Mouse (Mus musculus): ENCODE measurements around the gene Sdhb. TPM values are rescaled to one million over a fixed set of nuclear protein-coding genes. Genes with fewer than 3 reads are reported as not detected.

Sdhb gene
- polyA plus RNA-seq, 1 experiment from 2014 or later: 807 TPM

GRCm38 (mm10) chr4:140995811-140996210 is 34.8 kb downstream of the Sdhb start:
- H3K27me3 ChIP-seq (replicated peaks): no peaks in the 10 kb centered on the region
- ATAC-seq (ENCODE audit: extremely low read depth, insufficient number of reproducible peaks, low FRiP score, low TSS enrichment): no peak
- H3K4me2 ChIP-seq: no peak overlapping the region
- H3K36me3 ChIP-seq: peaks cover 87% of the 10 kb centered on the region
- no peaks in the 10 kb centered on the region for H3K4me1 ChIP-seq
- H3K27ac ChIP-seq (replicated peaks): no peak overlapping the region
- no peak overlapping the region for H3K9ac ChIP-seq
- no peaks in the 10 kb centered on the region for H3K9me3 ChIP-seq
- H3K4me3 ChIP-seq: no peak overlapping the region
- WGBS: 89% methylated on average over 8 of the region's 8 CpGs

GRCm38 (mm10) chr4:140996812-140997211 is 35.8 kb downstream of the Sdhb start:
- Histone ChIP-seq H3K27ac (replicated peaks) (no peak overlapping the region), H3K9me3 (no peaks in the 10 kb centered on the region), H3K36me3 (peaks cover 97% of the 10 kb centered on the region), H3K4me2 (no peak overlapping the region), H3K4me3 (no peak overlapping the region), H3K9ac (no peak overlapping the region), H3K4me1 (no peaks in the 10 kb centered on the region), H3K27me3 (replicated peaks) (no peaks in the 10 kb centered on the region)
- WGBS: 87% methylated on average over 9 of the region's 9 CpGs
- ATAC-seq (ENCODE audit: extremely low read depth, insufficient number of reproducible peaks, low FRiP score, low TSS enrichment): no peak

GRCm38 (mm10) chr4:141005983-141006382 is 45.0 kb downstream of the Sdhb start:
- peaks cover 68% of the 10 kb centered on the region for H3K36me3 ChIP-seq
- no peak for ATAC-seq (ENCODE audit: extremely low read depth, insufficient number of reproducible peaks, low FRiP score, low TSS enrichment)
- H3K4me3 ChIP-seq: no peak overlapping the region
- H3K4me1 ChIP-seq: peaks cover 8% of the 10 kb centered on the region
- H3K27me3 ChIP-seq (replicated peaks): no peaks in the 10 kb centered on the region
- H3K9ac ChIP-seq: no peak overlapping the region
- WGBS: 79% methylated on average over 13 of the region's 13 CpGs
- H3K9me3 ChIP-seq: no peaks in the 10 kb centered on the region
- H3K4me2 ChIP-seq: no peak overlapping the region
- H3K27ac ChIP-seq (replicated peaks): no peak overlapping the region

GRCm38 (mm10) chr4:141008028-141008427 is 47.0 kb downstream of the Sdhb start:
- H3K27ac ChIP-seq (replicated peaks): no peak overlapping the region; the same call in 1 of the 2 replicates
- H3K4me1 ChIP-seq: peaks cover 26% of the 10 kb centered on the region
- H3K4me3 ChIP-seq: no peak overlapping the region
- H3K27me3 ChIP-seq (replicated peaks): no peaks in the 10 kb centered on the region
- no peaks in the 10 kb centered on the region for H3K9me3 ChIP-seq
- no peak for ATAC-seq (ENCODE audit: extremely low read depth, insufficient number of reproducible peaks, low FRiP score, low TSS enrichment)
- WGBS: 68% methylated on average over 8 of the region's 8 CpGs
- no peak overlapping the region for H3K9ac ChIP-seq
- peaks cover 52% of the 10 kb centered on the region for H3K36me3 ChIP-seq
- H3K4me2 ChIP-seq: no peak overlapping the region

GRCm38 (mm10) chr4:141010118-141010517 is 49.1 kb downstream of the Sdhb start, which contains the start of gene Mfap2:
Gene Mfap2 (plus strand): TSS chr4:141010418.
- Histone ChIP-seq H3K4me3 (peak within 1 kb of the TSS; percentile 78), H3K9me3 (no peaks in the 10 kb centered on the region), H3K4me1 (peaks cover 33% of the 10 kb centered on the region), H3K36me3 (peaks cover 52% of the 10 kb centered on the region), H3K27me3 (replicated peaks) (no peaks in the 10 kb centered on the region), H3K27ac (replicated peaks) (peak within 1 kb of the TSS; percentile 79), H3K9ac (peak within 1 kb of the TSS; percentile 89), H3K4me2 (peak within 1 kb of the TSS; percentile 76)
- ATAC-seq (ENCODE audit: extremely low read depth, insufficient number of reproducible peaks, low FRiP score, low TSS enrichment): no peak
- WGBS: 15% methylated on average over 7 of the region's 7 CpGs

GRCm38 (mm10) chr4:141010526-141010925 is 49.5 kb downstream of the Sdhb start:
- Histone ChIP-seq H3K4me1 (peaks cover 37% of the 10 kb centered on the region), H3K36me3 (peaks cover 52% of the 10 kb centered on the region), H3K4me2 (peak overlapping the region; percentile 76), H3K9me3 (no peaks in the 10 kb centered on the region), H3K27ac (replicated peaks) (peak overlapping the region; percentile 79), H3K9ac (peak overlapping the region; percentile 89), H3K27me3 (replicated peaks) (no peaks in the 10 kb centered on the region), H3K4me3 (peak overlapping the region; percentile 78)
- WGBS: 1% methylated on average over 25 of the region's 26 CpGs
- no peak for ATAC-seq (ENCODE audit: extremely low read depth, insufficient number of reproducible peaks, low FRiP score, low TSS enrichment)

- under 1% methylated on average over 17 of the region's 17 CpGs for WGBS
- peaks cover 52% of the 10 kb centered on the region for H3K36me3 ChIP-seq
- no peak for ATAC-seq (ENCODE audit: extremely low read depth, insufficient number of reproducible peaks, low FRiP score, low TSS enrichment)
Observed at GRCm38 (mm10) chr4:141010941-141011429, 50.0 kb downstream of the Sdhb start.

GRCm38 (mm10) chr4:141011556-141012328 is 50.7 kb downstream of the Sdhb start:
- peak overlapping the region; percentile 89 for H3K9ac ChIP-seq
- no peak for ATAC-seq (ENCODE audit: extremely low read depth, insufficient number of reproducible peaks, low FRiP score, low TSS enrichment)
- H3K27ac ChIP-seq (replicated peaks): peak overlapping the region; percentile 79
- no peaks in the 10 kb centered on the region for H3K27me3 ChIP-seq (replicated peaks)
- no peaks in the 10 kb centered on the region for H3K9me3 ChIP-seq
- 46% methylated on average over 14 of the region's 14 CpGs for WGBS
- peak overlapping the region; percentile 76 for H3K4me2 ChIP-seq
- H3K36me3 ChIP-seq: peaks cover 50% of the 10 kb centered on the region
- H3K4me1 ChIP-seq: peaks cover 49% of the 10 kb centered on the region
- H3K4me3 ChIP-seq: peak overlapping the region; percentile 78

More at GRCm38 (mm10) chr4:141010941-141011429, 50.0 kb downstream of the Sdhb start:
- Histone ChIP-seq H3K4me1 (peaks cover 41% of the 10 kb centered on the region), H3K4me2 (peak overlapping the region; percentile 76), H3K27ac (replicated peaks) (peak overlapping the region; percentile 79), H3K4me3 (peak overlapping the region; percentile 78), H3K27me3 (replicated peaks) (no peaks in the 10 kb centered on the region), H3K9ac (peak overlapping the region; percentile 89), H3K9me3 (no peaks in the 10 kb centered on the region)

GRCm38 (mm10) chr4:141012558-141012957 is 51.6 kb downstream of the Sdhb start:
- Histone ChIP-seq H3K4me3 (peak overlapping the region; percentile 78; the same call in 1 of the 2 replicates), H3K9me3 (no peaks in the 10 kb centered on the region), H3K9ac (peak overlapping the region; percentile 89; the same call in 1 of the 2 replicates), H3K27ac (replicated peaks) (0 out of 2 replicates have a peak overlapping the region, but pooled peaks have one; percentile 79), H3K27me3 (replicated peaks) (no peaks in the 10 kb centered on the region), H3K4me2 (peak overlapping the region; percentile 76), H3K4me1 (peaks cover 57% of the 10 kb centered on the region), H3K36me3 (peaks cover 44% of the 10 kb centered on the region)
- ATAC-seq (ENCODE audit: extremely low read depth, insufficient number of reproducible peaks, low FRiP score, low TSS enrichment): no peak
- WGBS: 75% methylated on average over 10 of the region's 10 CpGs

GRCm38 (mm10) chr4:141014114-141014513 is 53.1 kb downstream of the Sdhb start:
- Histone ChIP-seq H3K27me3 (replicated peaks) (no peaks in the 10 kb centered on the region), H3K4me3 (no peak overlapping the region), H3K9me3 (no peaks in the 10 kb centered on the region), H3K4me2 (no peak overlapping the region), H3K36me3 (peaks cover 48% of the 10 kb centered on the region), H3K4me1 (peaks cover 64% of the 10 kb centered on the region), H3K27ac (replicated peaks) (no peak overlapping the region), H3K9ac (no peak overlapping the region)
- WGBS: 67% methylated on average over 8 of the region's 8 CpGs
- no peak for ATAC-seq (ENCODE audit: extremely low read depth, insufficient number of reproducible peaks, low FRiP score, low TSS enrichment)

- Histone ChIP-seq H3K9me3 (no peaks in the 10 kb centered on the region), H3K27ac (replicated peaks) (no peak overlapping the region), H3K4me1 (peaks cover 65% of the 10 kb centered on the region), H3K4me2 (no peak overlapping the region), H3K9ac (no peak overlapping the region), H3K4me3 (no peak overlapping the region), H3K36me3 (peaks cover 52% of the 10 kb centered on the region), H3K27me3 (replicated peaks) (no peaks in the 10 kb centered on the region)
- no peak for ATAC-seq (ENCODE audit: extremely low read depth, insufficient number of reproducible peaks, low FRiP score, low TSS enrichment)
- 91% methylated on average over 11 of the region's 11 CpGs for WGBS
Observed at GRCm38 (mm10) chr4:141014856-141015255, 53.9 kb downstream of the Sdhb start.
